Mouse (Mus musculus) NIH3T3 (cell line): ENCODE data around the gene Rps19bp1.

Experiments used
- DNase-seq: peaks from one replicate; pipeline ENCODE4 v3.0.0-alpha.2; 2012; ENCODE audit warnings: low read depth

The Rps19bp1 gene

DNA sequence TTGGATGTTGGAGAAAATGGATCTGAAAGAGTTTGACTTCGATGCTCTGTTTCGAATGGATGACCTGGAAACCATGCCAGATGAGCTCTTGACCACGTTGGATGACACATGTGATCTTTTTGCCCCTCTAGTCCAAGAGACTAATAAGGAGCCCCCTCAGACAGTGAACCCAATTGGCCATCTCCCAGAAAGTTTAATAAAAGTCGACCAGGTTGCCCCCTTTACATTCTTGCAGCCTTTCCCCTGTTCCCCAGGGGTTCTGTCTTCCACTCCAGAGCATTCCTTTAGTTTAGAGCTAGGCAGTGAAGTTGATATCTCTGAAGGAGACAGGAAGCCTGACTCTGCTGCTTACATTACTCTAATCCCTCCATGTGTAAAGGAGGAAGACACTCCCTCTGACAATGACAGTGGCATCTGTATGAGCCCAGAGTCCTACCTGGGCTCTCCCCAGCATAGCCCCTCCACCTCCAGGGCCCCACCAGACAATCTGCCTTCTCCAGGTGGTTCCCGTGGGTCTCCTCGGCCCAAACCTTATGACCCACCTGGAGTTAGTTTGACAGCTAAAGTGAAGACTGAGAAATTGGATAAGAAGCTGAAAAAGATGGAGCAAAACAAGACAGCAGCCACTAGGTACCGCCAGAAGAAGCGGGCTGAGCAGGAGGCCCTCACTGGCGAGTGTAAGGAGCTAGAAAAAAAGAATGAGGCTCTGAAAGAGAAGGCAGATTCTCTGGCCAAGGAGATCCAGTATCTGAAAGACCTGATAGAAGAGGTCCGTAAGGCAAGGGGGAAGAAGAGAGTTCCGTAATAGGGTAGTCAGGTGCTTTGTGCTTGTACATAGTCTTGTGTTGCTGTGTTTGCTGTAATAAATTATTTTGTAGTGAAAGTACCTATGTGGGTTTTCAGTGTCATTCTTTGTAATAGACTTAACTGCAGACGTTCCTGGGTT is 7.2 kb downstream of the Rps19bp1 start:
- peak; percentile 34 for DNase-seq

DNA sequence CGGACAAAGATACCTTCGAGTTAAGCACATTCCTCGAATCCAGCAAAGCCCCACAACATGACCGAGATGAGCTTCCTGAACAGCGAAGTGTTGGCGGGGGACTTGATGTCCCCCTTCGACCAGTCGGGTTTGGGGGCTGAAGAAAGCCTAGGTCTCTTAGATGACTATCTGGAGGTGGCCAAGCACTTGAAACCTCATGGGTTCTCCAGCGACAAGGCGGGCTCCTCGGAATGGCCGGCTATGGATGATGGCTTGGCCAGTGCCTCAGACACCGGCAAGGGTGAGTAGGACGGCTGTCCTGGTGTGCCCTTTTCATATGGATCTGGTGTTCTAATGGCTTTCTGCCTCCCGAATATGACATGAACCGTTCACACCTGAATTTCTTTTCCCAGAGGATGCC is 7.9 kb downstream of the Rps19bp1 start:
- DNase-seq, result peak; percentile 34

DNA sequence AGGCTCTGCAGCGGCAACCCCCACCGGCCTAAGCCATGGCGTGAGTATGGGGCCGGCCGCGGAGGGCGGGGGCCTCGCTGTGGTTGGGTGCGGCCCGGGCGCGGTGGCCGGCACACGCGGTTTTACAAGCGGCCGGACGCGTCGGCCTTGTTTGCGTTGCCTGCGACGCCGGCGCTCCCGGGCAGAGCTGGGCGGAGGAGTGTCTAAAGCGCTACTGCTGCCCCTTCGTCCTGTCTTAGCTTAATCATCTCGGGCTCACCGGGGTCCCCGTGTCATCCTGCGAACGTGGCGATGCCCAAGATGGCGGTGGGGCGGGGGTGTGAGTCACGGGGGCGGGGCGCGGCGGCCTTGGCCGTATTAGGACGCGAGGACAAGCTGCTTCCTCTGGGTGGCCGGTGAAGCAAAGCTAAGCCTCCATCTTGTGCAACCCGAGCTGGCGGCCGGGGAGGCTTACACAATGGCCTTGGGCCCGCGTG is 8.4 kb downstream of the Rps19bp1 start:
- DNase-seq, result peak; percentile 96

DNA sequence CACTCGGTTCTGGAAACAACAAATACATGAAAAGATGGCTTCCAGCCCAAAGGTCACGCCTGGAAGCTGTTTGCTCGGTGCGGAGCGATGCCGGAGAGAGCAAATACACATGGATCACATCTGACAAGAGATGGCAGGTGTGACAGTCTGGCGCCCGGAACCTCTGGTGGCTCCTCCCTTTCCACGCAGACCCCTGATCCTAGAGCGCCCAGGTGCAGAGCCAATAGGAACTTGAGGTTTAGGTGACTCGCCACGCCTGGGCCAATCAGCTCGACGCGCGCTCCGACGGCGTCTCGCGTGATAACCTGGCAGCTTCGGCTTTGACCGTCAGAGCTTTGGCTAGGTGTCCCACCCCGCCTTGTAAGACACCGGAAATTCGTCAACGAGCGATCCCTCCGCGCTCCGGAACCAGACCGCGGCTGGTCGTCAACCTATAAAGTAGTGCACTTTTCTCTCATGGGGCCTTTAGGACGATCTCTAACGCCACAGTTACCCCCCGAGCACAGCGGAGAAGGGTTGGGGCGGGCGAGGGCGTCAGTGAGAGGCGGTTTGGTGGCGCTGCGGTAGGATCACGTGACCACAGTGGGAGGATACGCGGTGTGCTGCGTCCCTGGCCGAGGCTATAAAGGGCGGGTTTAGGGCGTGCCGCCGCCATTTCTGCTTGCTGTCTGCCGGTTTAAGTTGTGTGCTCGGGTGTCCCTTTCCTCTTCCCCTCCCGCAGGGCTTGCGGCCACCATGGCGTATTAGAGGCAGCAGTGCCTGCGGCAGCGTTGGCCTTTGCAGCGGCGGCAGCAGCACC is 9.1 kb downstream of the Rps19bp1 start, which contains the start of gene Atf4:
Gene Atf4, plus strand, starts transcription at position 338 of the 799 bp plus-strand sequence.
- DNase-seq, result peak; percentile 100

DNA sequence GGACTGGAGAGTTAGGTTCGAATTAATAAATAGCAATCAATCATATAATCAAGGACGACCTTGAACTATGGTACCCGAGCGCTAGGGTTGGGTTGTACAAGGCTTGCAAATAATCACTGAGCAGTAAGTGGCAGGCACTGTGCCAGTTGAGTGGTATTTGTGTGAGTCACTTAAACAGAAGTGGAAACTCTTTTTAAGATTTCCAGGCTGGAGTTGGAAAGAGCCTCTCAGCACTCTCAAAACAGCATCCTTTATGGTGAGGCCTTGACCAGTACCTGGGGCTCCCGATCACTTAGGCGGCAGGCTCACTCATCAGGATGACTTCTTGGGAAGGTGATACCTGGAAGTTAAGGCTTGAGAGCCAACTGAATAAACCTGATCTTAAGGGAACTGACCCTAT is 9.9 kb downstream of the Rps19bp1 start:
- DNase-seq, result peak; percentile 96

DNA sequence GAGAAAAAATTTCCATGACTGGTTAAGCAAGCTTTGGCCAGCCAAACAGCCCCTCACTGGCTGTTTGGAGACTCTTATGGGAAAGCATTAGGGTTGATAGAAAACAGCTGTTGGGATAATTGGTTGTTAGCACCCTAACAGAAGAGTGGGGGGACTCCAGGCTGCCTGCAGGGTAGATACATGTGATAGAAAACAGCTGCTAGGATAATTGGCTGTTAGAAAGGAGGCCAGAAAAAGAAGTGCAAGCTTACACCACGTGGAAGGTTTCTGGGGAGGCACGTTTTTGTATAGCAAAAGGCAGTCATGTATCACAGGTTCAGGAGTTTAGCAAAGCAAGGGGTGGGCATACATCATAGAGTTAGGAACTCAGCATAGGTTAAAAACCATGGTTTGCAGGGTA is 10.6 kb downstream of the Rps19bp1 start:
- peak; percentile 88 for DNase-seq

DNA sequence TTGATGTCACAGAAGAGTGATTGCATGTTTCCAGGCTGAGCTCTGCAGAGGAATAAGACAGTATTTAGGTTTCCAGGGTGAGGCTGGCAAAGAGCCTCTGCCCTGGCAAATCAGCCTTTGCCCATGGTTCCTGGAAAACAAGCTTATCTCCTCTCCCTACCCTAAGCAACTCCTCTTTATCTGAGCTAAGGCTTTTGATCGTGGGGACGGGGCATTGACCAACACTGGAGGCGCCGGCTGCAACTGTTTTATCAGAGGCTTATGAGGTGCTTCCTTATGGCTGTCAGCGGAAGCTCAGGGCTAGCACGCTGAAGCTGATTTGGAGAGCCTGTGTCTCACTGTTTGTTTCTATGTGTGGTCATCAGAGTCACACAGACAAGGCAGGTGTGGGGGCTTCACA is 13.5 kb downstream of the Rps19bp1 start:
- DNase-seq, result no peak

DNA sequence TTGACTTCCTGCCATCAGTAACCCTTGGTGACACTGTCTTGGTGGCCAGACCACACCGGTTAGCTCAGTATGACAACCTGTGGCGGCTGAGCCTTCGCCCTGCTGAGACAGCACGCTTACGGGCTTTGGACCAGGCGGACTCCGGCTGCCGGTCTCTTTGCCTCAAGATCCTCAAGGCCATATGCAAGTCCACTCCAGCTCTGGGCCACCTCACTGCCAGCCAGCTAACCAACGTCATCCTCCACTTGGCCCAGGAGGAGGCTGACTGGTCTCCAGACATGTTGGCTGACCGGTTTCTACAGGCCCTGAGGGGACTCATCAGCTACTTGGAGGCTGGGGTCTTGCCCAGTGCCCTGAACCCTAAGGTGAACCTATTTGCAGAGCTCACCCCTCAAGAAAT is 14.4 kb downstream of the Rps19bp1 start:
- DNase-seq, result no peak

DNA sequence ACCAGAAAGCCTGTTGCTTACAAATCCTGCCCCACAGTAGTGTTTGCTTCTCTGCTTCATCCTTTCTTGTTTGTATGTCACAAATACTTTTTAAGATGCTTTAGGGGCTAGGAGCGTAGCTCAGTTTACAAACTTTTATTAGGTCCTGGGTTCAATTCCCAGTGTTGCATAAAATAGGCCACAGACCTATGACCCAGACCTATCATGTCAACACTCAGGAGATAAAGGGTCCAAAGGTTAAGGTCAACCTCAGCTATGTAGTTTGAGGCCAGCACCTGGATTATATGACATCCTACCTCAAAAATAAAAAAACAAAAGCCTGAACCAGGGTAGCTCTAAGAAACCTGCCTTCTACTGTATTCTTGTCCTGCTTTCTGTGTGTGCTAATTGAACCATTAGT is 15.5 kb downstream of the Rps19bp1 start:
- no peak for DNase-seq

DNA sequence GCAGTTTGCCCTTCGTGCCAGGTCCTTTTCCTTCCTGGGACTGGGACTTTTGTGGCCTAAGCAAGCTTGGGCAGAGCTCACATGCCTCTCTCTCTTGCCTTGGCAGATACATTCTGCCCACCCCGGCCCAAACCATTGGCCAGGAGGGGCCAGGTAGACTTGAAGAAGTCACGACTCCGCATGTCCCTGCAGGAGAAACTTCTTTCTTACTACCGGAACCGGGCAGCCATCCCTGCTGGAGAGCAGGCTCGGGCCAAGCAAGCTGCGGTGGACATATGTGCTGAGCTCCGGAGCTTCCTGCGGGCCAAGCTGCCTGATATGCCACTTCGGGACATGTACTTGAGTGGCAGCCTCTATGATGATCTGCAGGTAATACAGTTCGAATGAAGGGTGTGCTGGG is 16.0 kb downstream of the Rps19bp1 start:
- no peak for DNase-seq

DNA sequence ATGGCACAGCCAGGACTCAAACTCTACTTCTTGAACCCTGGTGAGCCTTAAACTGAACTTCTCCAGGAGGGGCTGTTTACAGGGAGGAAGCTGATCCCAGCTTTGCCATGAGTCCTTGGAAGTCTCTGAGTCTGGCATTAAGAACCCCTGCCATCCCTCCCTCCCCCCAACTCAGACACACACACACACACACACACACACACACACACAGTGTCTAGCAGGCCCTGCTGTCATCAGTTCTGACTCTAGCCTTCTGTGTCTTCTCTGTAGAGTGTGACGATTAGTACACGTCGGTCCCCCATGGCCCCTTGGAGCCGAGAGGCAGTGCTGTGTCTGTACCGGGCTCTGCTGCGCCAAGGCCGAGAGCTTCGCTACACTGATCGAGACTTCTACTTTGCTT is 28.6 kb downstream of the Rps19bp1 start, which contains the start of gene AC140267.1:
Gene AC140267.1, plus strand, starts transcription at position 301 of the 400 bp plus-strand sequence.
- DNase-seq, result no peak

DNA sequence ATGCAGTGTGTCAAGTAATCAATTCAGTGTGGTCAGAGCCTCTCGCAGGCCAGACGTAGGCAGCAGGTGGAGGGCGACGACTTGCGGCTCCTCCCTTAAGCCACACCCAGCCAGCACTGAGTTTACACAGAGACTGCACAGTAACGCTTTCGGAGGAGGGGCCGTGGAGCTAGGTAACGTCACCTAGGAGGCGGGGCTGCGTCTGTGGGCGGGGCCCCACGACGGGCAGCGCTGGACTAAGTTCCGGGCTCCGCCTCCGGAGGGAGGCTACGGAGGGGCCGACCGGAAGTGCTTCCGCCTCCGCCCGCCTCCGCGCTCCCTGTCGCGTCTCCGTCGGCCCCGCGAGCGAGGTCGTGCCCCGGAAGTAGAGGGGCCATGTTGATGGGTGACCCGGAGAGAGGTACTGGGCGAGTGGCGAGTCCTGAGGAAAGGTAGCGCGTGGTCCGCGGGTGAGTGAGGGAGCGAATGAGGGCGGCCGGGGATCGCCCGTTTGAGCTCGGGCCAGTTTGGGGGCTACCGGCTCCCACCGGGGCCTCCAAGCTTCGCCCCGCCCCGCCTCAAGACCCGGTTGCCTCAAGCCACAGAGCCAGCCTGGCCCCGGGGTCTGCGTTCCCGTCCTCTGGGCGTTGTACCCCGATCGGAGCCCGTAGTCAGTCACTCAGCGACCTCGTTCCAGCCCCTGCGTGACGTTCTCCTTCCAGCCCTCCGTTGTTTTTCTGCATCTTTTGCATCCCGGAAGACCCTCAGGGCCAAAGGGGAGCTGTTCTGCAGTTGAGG is 30.2 kb downstream of the Rps19bp1 start, which contains the start of gene Mief1:
Gene Mief1, plus strand, starts transcription at position 286 of the 777 bp plus-strand sequence.
- DNase-seq, result peak; percentile 99

DNA sequence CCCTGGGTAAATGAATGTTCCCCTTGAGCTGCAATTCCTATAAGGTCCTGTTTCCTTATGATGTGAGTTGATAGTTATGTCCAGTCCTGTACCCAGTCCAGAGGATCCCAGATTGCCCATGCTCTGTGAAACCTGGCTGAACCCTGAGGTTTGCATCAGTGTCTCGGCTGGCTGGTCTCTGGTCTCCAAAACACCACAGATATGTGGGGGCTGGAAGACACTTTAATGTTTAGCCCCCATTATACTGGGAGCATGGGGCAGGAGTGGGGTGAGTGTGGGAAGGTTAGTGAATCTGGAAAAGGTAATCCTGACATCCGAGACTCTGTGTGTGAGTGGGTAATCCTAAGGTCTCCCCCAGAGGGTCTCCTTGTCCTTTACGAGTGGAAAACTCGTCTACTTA is 31.1 kb downstream of the Rps19bp1 start:
- DNase-seq, result peak; percentile 25

DNA sequence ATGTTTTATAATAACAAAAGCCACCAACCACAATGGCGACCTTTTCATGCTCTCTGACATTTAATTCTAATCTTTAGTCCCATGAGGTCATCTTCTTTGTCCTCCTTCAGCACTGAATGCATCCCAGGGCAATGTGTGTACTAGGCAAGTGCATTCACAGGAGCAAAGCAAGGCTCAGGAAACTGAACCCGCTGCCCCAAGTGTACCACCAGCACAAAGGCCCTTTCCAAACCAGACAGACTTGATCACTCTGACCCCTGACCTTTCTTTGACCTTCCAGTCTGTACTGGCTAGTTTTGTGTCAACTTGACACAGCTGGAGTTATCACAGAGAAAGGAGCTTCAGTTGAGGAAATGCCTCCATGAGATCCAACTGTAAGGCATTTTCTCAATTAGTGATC is 31.8 kb downstream of the Rps19bp1 start:
- no peak for DNase-seq

DNA sequence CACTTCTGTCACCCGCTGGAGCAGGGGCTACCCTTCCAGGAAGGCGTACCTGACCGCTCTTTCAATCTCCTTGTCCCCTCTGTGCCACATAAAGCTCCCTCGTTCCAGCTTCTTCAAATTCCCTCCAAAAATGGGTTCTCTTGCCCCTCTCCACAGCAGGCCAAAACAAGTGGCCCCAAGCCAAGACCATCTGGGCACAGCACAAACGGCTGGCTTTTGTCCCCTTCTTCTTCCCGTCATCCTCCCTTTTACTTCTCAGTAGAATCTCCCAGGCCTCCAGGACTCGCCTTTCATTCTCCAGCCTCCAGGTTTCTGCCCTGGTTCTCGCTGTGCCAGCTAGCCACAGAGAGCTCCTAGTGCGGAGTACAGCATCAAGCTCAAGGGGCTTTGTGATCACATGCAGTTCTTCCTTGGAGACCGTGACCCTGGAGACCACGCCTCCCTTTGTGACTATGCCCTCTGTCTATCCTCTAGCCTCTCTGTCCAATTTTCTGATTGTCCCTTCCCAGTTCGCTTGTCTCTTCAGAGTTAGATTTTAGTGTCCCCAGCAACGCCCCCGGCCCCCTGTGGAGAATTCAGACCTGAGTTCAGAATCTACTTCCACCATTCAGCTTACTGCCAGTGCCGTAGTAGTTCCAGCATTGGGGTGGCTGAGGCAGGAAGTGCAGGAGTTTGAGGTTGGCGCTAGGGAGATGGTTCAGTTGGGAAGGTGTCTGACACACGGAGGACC is 35.9 kb downstream of the Rps19bp1 start:
- no peak for DNase-seq

DNA sequence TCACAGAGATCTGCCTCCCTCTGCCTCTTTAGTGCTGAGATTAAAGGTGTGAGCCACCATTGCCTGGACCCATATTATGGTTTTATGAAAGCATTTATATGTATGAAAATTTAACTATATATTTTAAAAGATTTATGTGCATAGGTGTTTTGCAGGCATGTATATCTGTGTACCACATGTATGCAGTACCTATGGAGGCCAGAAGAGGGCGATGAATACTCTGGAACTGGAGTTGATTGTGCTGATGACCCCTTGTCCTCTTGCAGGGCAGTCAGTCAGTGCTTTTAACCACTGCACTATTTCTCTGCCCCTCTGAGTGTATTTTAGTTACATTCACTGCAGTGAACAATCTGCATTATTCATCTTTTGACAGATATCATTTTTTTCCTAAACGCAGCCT is 38.3 kb downstream of the Rps19bp1 start:
- DNase-seq, result peak; percentile 82

DNA sequence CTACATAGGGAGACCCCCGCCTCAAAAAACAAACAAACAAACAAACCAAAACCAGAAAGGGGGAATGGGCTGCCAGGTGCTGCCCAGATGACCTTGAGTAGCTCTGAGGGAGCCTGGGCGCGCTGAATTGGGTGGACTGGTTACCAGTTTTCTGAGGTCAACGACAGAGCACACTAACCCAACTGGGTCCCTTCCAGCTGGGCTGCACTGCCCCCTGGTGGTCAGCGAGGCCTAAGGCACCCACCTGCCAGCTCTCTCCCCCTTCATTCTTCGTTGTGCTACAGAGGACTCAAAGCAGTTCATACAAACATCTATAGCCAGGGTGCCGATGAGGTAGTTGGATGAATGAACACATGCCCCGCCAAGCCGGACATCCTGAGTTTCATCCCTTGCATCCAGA is 38.9 kb downstream of the Rps19bp1 start:
- DNase-seq, result peak; percentile 74

DNA sequence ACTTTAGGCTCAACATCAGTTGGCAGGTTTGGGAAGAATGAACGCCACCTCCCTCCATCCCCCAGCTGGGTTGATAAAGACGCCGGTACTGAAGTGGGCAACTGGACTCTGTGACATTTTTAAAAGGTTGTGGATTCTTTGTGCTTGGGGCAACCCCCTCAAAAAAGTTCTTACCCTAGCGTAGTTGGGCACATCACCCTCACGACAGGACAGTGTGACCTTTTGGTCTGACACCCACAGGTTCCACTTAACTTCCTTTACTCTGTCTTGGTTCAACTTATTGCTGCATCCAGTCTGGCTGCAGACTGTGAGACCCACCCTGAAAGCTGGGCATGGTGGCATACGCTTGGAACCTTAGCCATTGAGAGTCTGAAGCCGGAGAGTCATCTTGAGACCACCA is 40.4 kb downstream of the Rps19bp1 start:
- DNase-seq, result no peak

DNA sequence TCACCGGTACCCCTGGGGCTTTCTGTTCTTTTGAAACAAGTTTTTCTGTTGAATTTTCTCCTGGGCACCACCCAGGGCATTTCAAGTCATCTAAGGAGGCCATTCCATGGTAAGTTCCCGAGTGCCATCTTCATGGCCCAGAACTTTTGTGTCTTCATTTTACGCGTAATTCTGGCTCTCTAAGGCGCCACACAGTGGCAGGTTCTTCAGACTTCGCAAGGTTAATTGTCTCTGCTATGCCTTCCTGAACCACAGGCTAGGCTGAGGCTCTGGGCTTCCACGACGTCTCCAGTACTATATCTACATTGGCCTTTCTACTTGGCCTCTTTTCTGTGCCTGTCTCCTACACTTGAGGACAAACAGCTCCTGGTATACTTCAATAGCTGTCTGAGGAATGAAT is 43.1 kb downstream of the Rps19bp1 start:
- DNase-seq, result no peak

DNA sequence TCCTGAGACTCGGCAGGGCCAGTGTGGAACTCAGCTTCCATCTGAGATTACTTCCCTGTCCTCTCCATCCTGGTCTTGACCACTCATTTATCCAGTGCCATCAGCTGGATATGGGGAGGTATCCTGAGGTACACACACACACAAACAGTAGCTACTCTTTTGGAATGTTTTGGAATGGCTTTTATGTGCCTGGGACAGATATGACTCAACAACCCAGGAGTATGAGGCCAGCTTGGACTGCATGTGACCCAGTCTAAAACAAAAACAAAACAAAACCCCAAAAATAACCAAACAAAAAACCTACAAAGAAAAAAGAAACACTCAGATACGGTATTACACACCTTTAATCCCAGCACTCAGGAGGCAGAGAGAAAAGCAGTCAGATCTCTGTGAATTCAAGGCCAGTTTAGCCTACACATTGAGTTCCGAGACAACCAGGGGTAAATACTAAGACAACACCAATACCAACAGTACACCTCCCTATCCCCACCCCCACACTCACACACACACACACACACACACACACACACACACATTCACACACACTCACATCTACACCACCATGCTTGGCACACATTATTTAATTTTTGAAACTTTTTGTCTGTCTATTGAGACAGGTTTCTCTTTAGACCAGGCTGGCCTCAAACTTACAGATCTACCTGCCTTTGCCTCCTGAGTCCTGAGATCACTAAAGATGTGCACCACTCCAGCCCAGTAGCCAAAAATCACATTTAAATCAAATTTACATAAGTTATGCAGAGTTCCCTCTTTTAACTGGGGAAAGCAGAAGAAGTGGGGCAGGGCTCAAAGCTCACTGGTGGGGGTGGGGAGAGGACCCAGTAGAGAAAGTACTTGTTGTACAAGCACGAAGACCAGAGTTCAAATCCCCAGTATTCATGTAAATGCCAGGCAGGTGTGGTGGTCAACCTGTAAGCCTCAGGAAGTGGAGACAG is 44.1 kb downstream of the Rps19bp1 start:
- peak; percentile 27 for DNase-seq
